Mouse (Mus musculus) A20 (cell line): ENCODE measurements around the gene Ak7.

Experiments
- DNase-seq: peaks from one replicate; pipeline ENCODE4 v3.0.0-alpha.2; 2011; ENCODE audit warnings: low read depth, low spot score

Ak7 gene

DNA sequence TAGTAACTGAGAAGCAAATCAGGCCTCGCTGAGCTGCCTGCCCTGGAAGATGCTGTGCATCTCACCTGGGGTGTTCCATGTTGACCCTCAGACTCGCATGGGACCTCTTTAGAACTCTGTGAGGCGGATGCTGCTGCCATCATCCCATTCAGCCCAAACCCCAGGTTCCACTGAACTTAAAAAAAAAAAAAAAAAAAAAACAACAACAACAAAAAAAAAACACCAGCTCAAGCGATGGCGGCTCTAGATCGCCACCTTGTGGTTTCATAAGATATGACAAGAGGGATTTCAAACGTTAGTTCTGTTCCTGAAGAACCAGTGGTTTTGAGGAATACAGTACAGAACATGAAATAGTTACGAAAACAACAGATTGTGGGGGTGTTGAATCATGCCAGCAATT lies 22.2 kb downstream of the Ak7 start:
- peak; percentile 62 for DNase-seq

DNA sequence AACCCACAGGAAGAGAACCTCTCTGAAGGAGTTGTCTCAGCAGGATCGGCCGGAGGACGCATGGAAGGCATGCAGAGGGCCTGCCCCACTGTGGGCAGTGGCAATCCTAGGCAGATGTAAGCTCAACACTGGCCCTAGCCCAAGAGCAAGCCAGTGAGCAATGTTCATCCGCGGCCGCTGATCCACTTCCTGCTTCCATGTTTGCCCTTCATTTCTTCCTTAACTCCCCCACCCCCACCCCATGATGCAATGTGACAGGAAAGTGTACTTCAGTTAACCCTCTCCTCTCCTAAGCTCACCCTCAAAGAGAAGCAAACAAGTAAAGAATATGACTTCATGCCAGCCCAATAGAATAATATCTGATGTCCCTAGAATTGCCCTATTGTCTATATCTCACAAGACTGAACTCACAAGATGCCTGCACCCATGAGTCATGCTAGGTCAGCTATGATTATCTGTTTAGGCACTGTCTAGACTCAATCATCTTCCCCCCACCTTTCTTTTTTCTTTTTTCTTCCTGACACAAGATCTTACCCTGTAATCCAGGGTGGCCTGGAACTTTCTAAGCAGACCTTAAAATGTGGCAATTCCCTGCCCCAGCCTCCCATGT lies 25.2 kb downstream of the Ak7 start:
- no peak for DNase-seq

DNA sequence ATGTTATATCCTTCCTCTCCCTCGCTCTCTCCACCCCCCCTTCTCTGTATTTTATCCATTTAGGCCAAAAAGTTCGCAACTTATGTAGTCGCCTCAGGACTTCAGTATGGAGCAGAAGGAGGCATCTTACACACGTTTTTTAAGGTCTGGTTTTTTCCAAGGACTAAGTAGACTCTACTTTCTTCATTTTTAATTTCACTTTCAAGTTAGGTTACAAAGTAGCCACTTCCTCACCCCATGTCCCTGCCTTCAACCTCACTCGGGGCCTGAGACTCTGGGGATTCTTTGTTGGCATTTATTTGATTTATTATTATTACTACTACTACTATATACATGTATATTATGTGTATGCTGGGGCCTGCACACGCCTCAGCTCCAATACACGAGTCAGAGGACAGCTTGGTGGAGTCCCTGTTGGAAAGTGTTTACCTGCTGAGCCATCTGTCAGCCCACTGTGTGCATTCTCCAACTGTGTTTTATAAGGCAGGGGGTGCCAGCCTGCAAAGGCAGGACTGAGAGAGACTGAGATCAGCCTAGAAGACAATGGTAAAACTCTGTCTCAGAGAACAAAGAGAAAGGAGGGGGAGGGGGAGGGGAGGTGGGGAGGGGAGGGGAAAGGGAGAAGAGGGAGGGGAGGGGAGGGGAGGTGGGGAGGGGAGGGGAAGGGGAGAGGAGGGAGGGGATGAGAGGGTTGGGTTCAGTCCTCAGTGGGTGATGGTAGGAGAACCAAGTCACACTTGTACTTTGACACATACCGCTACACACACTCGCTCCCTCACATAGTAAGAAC lies 27.8 kb downstream of the Ak7 start:
- peak; percentile 73 for DNase-seq

DNA sequence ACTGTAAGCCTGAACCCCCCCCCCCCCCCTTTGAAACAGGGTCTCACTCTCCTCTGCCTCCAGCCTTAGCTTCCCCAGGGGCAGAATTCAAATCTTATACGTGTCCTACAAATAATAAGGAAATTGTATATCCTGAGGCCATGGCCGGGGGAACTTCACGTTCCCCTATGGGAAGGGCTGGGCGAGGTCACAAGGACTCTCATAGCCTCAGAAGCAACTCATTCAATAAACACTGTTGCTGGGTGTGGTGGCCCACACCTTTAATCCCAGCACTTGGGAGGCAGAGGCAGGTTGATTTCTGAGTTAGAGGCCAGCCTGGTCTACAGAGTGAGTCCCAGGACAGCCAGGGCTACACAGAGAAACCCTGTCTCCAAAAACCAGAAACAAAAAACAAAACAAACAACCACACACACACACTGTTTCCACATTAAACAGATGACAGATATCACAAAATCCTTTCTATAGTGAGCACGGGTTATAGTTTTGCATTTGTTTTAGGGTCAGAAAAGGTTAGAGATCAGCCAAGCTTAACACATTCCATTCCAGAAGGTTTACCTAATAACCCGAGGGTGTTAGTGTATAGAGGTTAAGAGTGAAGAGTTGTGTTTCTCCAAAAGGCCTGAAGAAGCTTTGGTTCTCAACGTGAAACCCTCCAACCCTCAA lies 29.6 kb downstream of the Ak7 start:
- no peak for DNase-seq

DNA sequence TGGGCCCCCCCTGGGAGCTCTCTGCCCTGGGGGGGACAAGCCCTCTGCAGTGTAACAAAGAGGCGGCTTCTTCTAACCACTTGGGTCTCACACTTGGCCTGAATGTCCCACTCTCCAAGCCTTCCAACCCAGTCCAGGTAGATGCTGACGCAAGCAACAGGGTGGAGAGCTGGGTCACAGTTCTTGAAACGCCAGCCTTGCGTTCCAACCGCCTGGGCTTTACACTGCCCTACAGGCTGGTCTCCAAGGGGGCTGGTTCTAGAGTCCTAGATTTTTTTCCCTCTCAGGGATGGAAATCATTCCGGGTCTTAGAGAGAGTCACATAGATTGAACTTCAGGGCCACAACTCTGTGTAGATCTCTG lies 30.1 kb downstream of the Ak7 start:
- no peak for DNase-seq

DNA sequence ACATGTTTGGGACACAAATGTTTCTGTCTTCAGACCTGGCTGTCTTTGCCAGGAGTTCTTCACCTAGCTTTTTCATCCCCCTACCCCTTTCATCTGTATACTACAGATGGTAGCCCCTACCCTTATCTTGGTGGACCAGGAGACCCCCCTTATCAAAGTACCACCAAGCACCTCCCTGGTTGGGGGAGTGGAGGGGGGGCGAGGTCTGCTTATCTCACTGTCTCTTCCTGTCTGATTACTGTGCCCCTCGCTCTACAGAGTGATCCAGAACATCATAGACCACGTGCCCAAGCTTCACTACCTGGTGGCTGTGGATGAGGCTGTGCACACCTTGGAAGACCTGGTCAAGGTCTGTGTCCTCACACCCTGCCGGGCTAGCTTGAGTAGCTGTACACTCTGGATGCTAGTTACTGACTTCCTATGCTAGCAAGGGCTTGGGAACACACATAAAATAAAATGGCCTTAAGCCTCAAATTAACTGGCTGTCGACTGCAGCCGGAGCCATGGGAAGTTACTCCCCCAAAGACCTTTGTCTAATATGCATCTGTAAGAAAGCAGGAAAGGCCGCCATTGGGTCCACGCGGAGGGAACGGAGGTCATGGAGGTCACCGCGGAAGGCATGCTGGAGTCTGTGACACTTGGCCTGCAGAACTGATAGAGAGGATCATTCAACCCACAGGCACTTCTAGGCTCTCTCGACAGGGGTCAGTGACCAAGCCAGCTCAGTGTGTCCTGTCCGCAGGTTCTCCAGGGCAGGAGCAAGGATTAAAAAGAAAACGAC lies 32.7 kb downstream of the Ak7 start:
- no peak for DNase-seq

DNA sequence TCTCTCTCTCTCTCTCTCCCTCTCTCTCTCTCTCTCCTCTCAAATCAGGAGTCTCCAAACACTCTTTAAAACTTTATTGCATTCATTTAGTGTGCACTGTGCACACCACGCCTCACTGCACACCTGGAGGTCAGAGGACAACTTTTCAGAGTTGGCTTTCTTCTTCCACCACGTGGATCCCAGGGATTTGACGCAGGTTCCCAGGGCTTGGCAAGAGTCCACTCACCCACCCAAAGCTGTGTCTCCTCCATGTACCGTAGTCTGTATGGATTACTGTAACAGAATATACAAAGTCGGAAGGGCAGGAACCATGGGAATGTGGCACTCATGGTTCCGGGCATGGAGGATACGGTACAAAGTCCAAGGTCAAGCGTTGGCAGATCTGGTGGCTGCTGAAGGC lies 33.9 kb downstream of the Ak7 start:
- no peak for DNase-seq

DNA sequence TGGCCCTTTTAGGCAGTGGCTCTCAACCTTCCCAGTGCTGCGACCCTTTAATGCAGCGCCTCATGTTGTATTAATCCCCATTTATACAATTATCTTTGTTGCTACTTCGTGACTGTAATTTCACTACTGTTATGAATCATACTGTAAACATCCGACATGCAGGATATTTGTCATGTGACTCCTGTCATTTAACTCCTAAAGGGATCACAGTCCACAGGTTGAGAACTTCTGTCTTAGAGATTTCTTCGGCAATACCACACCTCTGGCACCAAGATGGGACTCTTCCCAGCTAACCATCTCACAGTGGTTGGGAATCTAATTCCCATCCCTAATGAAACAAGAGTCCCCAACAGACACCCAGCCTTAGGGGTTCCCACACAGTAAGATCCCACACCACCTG lies 42.3 kb downstream of the Ak7 start:
- no peak for DNase-seq

DNA sequence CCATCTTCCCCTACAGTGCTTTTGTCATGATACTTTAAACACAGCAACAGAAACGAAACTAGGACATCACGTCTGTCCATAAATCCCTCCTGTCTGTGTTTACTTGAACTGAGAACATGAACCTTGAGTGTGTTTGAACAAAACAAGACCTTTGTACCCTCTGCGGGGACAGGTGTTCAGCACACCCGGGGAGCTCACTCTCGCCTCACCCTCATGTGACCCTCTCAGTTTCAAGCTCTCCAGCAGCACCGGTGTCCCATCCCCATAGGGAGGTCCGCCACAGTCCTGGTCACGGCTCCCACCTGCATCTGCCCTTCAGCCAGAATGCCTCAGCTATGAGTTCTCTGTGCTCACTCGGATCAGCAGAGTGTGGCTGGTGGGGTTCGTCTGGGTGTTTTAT lies 48.0 kb downstream of the Ak7 start:
- DNase-seq: no peak

DNA sequence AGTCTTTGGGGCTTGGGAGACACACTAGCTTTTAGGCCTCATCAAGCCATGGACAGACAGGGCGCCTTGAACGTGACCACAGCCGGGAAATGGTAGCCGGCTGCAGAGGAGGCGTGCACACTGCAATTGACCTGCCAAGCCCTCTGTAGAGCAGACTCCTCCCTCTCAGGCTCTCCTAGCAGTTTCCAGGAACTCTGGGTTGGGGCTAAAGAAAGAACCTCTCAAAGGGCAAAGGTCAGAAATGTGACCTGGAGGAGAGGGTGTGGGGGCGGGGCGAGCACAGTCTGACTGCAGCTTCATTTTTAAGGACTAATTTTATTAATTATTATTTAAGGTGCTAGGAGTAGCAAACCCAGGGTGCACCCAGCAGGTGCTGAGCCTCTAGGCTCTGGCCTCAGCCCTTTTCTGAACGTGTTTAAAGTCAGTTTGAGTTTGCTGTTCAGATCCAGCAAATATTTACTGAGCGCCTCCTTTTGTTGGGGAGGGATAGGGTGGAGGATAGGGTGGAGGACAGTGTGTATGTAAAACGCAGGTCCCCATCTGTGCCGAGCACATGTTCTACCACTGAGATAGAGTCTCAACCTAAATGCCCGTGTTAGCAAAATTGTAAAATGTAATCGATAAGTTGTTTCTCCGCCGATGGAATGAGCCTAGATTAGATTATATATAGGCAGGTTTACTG lies 52.2 kb downstream of the Ak7 start:
- DNase-seq: no peak

DNA sequence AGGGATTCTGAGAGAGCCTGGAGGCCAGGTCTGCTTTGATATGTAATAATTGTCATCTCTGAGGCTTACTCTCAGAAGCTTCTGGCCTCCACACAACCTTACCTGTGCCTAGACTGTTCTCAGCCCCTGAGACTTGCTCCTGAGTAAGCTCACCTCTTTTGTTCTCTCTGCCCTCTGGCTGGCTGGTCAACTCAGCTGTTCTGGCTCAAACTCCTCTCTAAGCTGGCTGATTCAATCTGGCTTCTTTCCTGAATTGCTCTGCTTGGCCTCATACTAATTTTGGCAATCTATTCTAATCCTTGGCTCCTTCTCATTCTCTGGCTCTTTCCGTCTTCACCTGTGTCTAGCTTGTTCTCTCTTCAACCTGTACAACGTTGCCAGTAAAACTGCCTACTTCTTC lies 53.1 kb downstream of the Ak7 start:
- no peak for DNase-seq

DNA sequence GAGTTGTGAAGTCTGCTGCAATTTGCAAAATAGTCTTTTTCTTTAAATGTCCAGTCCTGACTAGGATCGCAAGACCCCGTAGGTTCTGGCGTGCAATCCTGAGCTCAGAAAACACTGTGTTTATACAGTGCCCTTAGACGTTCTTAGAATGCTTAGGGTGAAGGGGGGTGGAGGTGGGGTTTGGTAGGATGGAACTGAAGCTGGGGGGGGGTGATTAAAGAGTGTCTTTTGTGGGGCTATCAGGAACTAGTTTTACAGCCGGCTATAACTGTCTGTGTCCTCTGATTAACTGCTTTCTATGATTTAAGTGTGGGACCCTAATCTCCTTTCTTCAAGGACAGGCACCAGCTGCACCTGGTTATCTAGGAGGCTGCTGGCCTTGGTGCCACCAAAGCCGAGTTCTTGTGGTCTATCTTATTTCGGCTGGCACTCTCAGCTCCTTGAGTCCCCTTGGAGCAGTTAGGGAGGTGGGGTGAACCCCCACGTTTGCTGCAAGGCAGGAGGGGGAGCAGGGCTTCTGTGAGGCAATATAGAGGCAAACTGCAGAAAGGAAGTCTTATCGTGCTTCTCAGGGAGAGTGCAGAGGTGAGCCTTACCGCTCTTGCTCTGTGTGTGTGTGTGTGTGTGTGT lies 54.2 kb downstream of the Ak7 start:
- no peak for DNase-seq

DNA sequence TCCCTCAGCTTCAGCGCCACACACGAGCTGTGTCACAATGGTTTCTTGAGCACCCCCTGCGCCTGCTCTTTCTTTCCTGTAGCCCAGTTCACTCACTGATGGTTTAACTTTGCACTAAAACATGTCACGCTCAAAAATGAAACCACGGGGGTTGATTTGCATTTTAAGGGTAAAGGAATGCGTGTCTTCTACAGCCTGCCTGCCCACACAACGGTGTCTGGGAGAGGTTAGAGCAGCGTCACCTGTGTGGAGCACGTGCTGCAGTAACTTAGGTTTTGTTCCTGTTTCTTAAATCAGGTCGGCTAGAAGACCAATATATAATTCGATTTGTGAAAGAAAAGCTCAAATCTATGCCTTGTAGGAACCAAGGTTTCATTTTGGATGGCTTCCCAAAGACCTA lies 55.4 kb downstream of the Ak7 start:
- DNase-seq: peak; percentile 17

DNA sequence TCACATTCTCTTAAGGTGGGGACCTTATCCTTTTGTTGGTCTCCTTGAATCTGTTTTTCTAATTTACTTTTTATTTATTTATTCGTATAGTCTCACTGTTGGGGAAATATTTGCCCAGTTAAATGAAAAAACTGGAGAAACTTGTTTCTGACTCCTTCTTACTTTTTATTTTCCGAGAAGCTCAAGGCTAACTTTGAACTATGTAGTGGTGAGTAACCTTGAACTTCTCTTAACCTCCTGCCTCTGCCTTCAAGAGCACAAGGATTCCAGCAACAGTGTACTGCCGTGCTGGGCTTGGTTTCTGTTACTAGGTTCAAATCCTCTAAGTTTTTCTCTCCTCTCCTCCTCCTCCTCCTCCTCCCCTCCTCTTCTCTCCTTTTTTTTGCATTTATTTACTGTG lies 55.9 kb downstream of the Ak7 start:
- DNase-seq: no peak

DNA sequence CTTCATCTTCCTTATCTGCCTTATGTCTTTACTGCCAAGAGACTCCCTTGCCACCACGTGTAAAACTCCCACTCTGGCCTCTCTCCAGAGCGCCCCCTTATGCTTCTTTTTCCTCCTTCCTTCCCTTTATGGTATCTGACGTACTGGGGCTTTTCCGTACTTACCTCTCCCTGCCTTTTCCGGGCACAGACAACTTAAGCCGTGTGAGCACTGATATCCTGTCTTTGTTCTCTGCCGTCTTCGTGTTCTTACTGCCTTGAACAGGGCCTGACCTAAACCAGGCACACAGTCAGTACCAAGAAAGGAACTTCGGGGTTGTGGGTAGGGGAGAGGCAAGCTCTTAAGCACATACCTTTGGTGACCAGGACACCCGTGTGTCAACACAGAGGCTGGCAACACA lies 63.9 kb downstream of the Ak7 start:
- DNase-seq: no peak

DNA sequence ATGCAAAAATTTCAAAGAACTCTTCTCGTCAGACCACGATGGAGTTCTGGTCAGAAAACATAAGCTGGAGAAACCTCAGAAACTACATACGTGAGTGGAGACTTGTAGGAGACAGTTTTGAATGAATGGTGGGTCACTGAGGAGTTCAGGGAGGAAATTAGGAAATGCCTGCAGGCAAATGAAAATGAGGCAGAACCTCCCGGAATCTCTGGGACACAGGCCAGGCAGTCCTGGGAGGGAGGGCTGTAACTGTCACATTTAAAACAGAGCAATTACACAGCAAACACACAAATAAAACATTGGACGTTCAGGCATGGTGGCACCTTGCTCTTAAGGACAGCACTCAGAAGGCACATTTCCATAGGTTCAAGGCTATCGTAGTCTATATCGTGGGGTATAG lies 69.1 kb downstream of the Ak7 start:
- no peak for DNase-seq

DNA sequence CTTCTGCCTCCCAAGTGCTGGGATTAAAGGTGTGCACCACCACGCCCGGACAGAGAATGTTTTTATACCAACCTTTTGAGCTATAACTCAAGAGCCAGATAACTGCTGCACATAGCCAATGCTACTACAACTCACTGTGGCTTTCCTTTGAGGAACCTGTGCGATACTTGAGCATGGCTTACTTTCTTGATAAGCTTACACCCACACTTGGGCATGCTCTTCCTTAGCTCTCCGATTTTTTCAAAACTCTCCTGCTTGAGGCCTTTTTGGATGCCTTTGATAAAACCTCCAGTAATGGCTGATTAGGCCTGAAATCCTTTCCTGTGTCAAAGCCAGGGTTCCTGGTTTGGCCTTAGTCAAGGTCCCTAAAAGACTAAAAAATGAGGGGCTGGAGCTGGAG lies 71.9 kb downstream of the Ak7 start:
- no peak for DNase-seq

DNA sequence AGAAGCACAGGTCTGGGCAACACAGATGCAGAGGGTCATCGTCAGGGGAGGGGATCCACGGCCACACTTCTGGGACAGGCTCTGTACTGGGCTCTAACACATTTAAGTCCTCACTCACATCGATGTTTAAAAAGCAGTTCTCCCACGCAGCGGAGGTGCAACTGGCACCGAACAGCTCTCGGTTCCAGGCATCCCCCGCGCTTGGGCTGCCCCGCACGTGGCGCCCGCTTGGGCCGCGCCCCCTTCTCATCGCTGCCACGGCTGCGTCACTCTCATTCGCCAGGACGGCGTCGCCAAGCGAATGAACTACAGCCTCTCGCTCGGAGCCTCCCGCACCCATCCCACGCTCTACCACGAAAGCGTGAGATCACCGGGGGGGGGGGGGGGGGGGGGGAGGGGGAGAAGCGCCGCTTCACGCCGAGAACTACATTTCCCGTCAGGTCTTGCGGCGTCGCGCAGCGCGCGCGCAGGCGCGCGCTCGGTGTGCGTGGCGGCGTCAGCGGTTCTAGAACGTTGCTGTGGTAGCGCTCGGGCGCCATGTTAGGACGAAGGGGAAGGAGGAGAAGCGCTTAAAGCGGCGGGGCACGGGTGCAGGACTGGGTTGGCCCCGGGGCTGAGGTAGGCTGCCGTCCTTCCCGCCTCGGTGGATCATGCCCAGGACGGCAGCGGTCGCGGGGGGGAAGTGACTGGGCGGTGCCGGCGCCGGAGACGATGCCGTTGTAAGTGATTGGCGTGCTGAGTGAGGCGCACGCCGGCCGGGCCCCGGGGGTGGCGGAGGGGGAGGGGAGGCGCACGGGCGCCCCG lies 78.6 kb downstream of the Ak7 start, which contains the start of gene Papola:
Gene Papola (plus strand): TSS at position 499 of the 804 bp plus-strand sequence.
- peak; percentile 96 for DNase-seq

DNA sequence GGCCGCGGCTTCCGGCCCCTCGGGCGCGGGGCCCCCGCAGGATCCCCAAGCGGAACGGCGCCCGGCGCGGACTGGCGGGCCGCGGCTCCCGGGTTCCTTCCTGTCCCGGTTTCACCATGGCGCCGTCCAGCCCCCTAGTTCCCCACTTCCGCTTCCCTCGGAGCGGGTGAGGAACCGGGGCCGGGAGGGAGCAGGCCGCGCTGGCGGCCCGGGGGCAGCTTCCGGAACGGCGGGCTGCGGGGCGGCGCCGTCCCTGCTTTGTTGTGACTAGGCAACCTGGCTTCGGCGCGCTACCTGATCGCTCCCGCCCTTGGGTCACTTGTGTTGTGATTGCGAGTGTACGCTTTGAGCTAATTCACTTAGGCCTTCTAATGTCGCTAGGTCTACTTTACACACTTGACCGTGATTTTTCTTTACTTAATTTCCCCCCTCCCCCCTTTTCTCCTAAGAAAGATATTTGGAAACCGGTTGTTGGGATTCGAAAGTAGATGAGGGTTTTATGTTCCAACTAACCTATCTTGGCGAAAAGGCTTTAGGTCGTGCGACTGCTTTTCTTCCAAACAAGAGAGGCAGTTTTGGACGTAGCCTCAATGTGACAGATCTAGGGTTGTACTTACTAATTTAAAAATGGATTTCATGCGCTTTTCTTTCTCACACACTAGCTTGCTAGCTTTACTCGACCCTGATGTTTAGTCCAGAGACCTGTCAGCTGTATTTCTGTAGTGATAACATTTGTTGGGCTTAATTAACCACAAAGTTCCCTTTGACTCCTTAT lies 79.4 kb downstream of the Ak7 start:
- no peak for DNase-seq

DNA sequence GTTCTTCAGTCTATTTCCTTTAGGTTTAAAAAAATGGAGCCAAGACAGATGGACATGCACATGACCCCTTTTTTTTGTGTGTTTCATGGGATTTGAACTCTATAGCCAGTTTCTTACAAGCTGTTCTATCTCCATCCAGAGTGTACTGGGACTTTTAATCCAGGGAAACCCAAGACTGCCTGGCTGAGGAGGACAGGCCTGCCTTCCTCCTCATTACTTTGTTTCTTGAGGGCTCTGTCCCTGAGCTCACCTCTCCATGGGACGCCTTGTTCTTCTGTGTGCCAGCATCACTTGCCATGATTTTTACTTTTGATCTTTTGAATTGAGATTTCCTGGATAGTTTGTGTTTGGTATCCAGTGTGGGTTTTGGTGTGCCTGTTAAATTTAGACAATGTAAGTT lies 80.3 kb downstream of the Ak7 start:
- no peak for DNase-seq
